Mouse (Mus musculus): ENCODE measurements around the gene Dip2a. TPM values are rescaled to one million over a fixed set of nuclear protein-coding genes. Genes with fewer than 3 reads are reported as not detected.

Gene Dip2a
- polyA plus RNA-seq, 1 experiment = 11.1 TPM

DNA sequence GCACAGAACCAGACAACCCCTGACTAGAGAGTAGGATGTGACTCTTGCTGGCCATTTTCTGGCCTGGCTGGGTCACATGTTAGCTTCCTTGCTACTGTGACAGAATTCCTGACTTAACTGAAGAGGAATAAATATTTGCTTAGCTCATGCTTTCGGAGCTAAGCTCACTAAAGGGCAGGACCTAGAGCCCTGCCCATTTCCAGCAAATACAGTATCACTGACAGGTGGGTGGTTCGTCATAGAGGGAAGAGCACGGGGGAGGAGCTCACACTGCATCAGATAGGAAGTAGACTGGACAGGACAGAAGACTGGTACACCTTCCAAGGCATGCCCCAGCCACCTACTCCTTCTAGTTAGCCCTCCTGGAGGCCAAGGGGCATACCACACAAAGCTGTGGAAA is 83.6 kb downstream of the Dip2a start:
- H3K36me3 ChIP-seq (ENCODE audit: control insufficient read depth, insufficient read depth) = no peaks in the 10 kb centered on the region
- no peak overlapping the region for H3ac ChIP-seq (ENCODE audit: control insufficient read depth, insufficient read length)
- H3K27me3 ChIP-seq (ENCODE audit: control insufficient read depth, insufficient read depth, insufficient read length) = no peaks in the 10 kb centered on the region
- H3K4me2 ChIP-seq (ENCODE audit: low read depth) = no peak overlapping the region
- no peak overlapping the region for H3K4me3 ChIP-seq
- TF ChIP-seq POLR2AphosphoS2 (IDR thresholded peaks at IDR 0.05; ENCODE audit: insufficient read length, low read depth) (no peak), TCF3 (IDR thresholded peaks at IDR 0.05; ENCODE audit: insufficient read length, low read depth) (no peak), MYOG (IDR thresholded peaks at IDR 0.05; ENCODE audit: control insufficient read depth in 1 of 3, insufficient read depth in 1 of 3, insufficient read length in 2 of 3, low read depth in 2 of 3) (no peak), TCF12 (IDR thresholded peaks at IDR 0.05; ENCODE audit: insufficient read depth, poor library complexity, severe bottlenecking) (no peak), POLR2A (IDR thresholded peaks at IDR 0.05; ENCODE audit: insufficient read length, low read depth) (no peak), MYOD1 (IDR thresholded peaks at IDR 0.05; ENCODE audit: control insufficient read depth in 1 of 3, insufficient read length in 2 of 3, low read depth in 2 of 3) (no peak), CEBPB (IDR thresholded peaks at IDR 0.05; ENCODE audit: insufficient read depth, poor library complexity, severe bottlenecking) (no peak), REST (IDR thresholded peaks at IDR 0.05; ENCODE audit: insufficient read depth, insufficient read length) (no peak), USF1 (IDR thresholded peaks at IDR 0.05; ENCODE audit: low read depth) (no peak), SRF (IDR thresholded peaks at IDR 0.05; ENCODE audit: control insufficient read depth, insufficient read length, low read depth) (no peak), MAX (IDR thresholded peaks at IDR 0.05; ENCODE audit: low read depth) (no peak), E2F4 (IDR thresholded peaks at IDR 0.05; ENCODE audit: insufficient read depth) (no peak)
- no peaks in the 10 kb centered on the region for H3K79me2 ChIP-seq (ENCODE audit: control insufficient read depth, insufficient read depth)

DNA sequence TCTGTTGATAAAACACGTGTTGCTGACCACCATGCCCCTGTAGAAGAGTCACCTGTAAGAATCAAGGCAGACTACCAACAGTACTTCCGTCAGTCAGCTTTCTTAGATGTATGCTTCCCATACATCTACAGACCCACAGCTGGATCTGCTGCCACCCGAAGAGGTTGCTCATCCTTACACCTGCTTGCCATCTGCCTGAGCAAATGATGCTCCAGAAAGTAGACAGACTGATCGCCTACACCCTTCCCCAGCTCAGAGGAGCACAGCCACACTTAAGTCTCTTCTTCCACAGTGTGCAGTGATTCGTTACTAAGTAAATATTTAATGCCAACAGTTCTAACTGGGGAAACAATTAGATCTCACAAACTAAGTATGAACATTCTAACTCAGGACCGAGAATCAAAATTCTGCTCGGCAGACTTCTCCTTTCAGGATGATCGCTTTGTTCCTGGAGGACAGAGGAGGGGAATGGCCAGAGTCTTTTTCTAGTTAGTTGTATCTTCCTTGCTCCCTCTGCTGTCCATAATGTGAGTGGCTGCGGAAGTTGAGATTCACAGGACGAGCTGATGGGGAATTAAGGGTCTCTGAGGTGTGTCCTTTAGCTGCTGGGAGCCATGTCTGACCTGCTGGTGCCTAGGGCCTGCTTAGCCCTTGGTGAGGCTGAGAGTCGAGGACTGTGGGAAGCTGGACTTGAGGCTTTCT is 84.6 kb downstream of the Dip2a start:
- Histone ChIP-seq H3K79me2 (ENCODE audit: control insufficient read depth, insufficient read depth) (no peaks in the 10 kb centered on the region), H3K36me3 (ENCODE audit: control insufficient read depth, insufficient read depth) (no peaks in the 10 kb centered on the region), H3ac (ENCODE audit: control insufficient read depth, insufficient read length) (no peak overlapping the region), H3K4me2 (ENCODE audit: low read depth) (no peak overlapping the region), H3K27me3 (ENCODE audit: control insufficient read depth, insufficient read depth, insufficient read length) (no peaks in the 10 kb centered on the region), H3K4me3 (no peak overlapping the region)
- TF ChIP-seq MYOD1 (IDR thresholded peaks at IDR 0.05; ENCODE audit: control insufficient read depth in 1 of 3, insufficient read length in 2 of 3, low read depth in 2 of 3) (no peak), TCF3 (IDR thresholded peaks at IDR 0.05; ENCODE audit: insufficient read length, low read depth) (no peak), TCF12 (IDR thresholded peaks at IDR 0.05; ENCODE audit: insufficient read depth, poor library complexity, severe bottlenecking) (no peak), E2F4 (IDR thresholded peaks at IDR 0.05; ENCODE audit: insufficient read depth) (no peak), MYOG (IDR thresholded peaks at IDR 0.05; ENCODE audit: control insufficient read depth in 1 of 3, insufficient read depth in 1 of 3, insufficient read length in 2 of 3, low read depth in 2 of 3) (no peak), REST (IDR thresholded peaks at IDR 0.05; ENCODE audit: insufficient read depth, insufficient read length) (no peak), MAX (IDR thresholded peaks at IDR 0.05; ENCODE audit: low read depth) (no peak), POLR2AphosphoS2 (IDR thresholded peaks at IDR 0.05; ENCODE audit: insufficient read length, low read depth) (no peak), POLR2A (IDR thresholded peaks at IDR 0.05; ENCODE audit: insufficient read length, low read depth) (no peak), CEBPB (IDR thresholded peaks at IDR 0.05; ENCODE audit: insufficient read depth, poor library complexity, severe bottlenecking) (no peak), SRF (IDR thresholded peaks at IDR 0.05; ENCODE audit: control insufficient read depth, insufficient read length, low read depth) (no peak), USF1 (IDR thresholded peaks at IDR 0.05; ENCODE audit: low read depth) (no peak)

- H3K4me2 ChIP-seq (ENCODE audit: low read depth) = no peak overlapping the region
- no peak overlapping the region for H3ac ChIP-seq (ENCODE audit: control insufficient read depth, insufficient read length)
- no peak for TF ChIP-seq POLR2AphosphoS2 (IDR thresholded peaks at IDR 0.05; ENCODE audit: insufficient read length, low read depth)
- TF ChIP-seq CEBPB (IDR thresholded peaks at IDR 0.05; ENCODE audit: insufficient read depth, poor library complexity, severe bottlenecking) = no peak
- TF ChIP-seq MAX (IDR thresholded peaks at IDR 0.05; ENCODE audit: low read depth) = no peak
- TF ChIP-seq SRF (IDR thresholded peaks at IDR 0.05; ENCODE audit: control insufficient read depth, insufficient read length, low read depth) = no peak
- no peak for TF ChIP-seq MYOG (IDR thresholded peaks at IDR 0.05; ENCODE audit: control insufficient read depth in 1 of 3, insufficient read depth in 1 of 3, insufficient read length in 2 of 3, low read depth in 2 of 3)
- no peak for TF ChIP-seq USF1 (IDR thresholded peaks at IDR 0.05; ENCODE audit: low read depth)
- TF ChIP-seq MYOD1 (IDR thresholded peaks at IDR 0.05; ENCODE audit: control insufficient read depth in 1 of 3, insufficient read length in 2 of 3, low read depth in 2 of 3) = no peak
- TF ChIP-seq POLR2A (IDR thresholded peaks at IDR 0.05; ENCODE audit: insufficient read length, low read depth) = no peak
- no peak for TF ChIP-seq TCF12 (IDR thresholded peaks at IDR 0.05; ENCODE audit: insufficient read depth, poor library complexity, severe bottlenecking)
- no peak for TF ChIP-seq TCF3 (IDR thresholded peaks at IDR 0.05; ENCODE audit: insufficient read length, low read depth)
- no peak for TF ChIP-seq REST (IDR thresholded peaks at IDR 0.05; ENCODE audit: insufficient read depth, insufficient read length)
- no peak for TF ChIP-seq E2F4 (IDR thresholded peaks at IDR 0.05; ENCODE audit: insufficient read depth)
- H3K27me3 ChIP-seq (ENCODE audit: control insufficient read depth, insufficient read depth, insufficient read length) = no peaks in the 10 kb centered on the region
- H3K4me3 ChIP-seq = no peak overlapping the region
- H3K36me3 ChIP-seq (ENCODE audit: control insufficient read depth, insufficient read depth) = no peaks in the 10 kb centered on the region
- H3K79me2 ChIP-seq (ENCODE audit: control insufficient read depth, insufficient read depth) = no peaks in the 10 kb centered on the region
These were observed 85.4 kb downstream of the Dip2a start for GRCm38 (mm10) chr10:76259566-76260232.

DNA sequence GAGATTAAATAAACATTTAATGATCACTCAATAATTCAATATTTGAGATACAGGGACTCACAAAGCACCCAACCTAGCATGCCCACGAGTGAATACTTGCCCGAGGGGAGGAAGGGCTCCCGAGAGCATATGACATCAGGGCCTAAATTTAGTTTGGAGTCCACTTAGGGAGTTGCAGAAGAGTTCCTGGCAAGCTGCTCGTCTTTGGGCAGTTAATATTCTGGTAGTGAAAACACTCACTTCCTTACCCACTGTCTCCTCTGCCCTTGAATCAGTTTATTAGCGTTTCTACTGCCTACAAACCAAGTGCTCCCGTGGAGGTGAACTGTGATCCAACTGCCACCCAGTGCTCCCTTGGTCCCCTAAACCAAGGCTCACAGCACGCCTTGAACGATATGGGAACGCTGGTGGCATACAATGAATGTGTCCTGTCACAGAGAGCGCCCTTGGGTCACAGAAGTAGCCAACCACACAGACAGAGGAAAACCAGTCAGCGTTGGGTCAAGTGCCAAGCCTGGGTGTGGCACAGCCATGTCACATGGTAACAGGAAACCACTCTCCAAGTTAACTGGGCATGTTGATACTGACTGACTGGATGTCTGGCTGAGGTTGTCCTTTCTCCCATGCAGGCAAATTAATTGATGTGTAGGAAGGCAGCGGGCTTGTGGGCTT is 87.2 kb downstream of the Dip2a start:
- Histone ChIP-seq H3K4me3 (no peak overlapping the region), H3K36me3 (ENCODE audit: control insufficient read depth, insufficient read depth) (no peaks in the 10 kb centered on the region), H3K79me2 (ENCODE audit: control insufficient read depth, insufficient read depth) (no peaks in the 10 kb centered on the region), H3ac (ENCODE audit: control insufficient read depth, insufficient read length) (no peak overlapping the region), H3K27me3 (ENCODE audit: control insufficient read depth, insufficient read depth, insufficient read length) (no peaks in the 10 kb centered on the region), H3K4me2 (ENCODE audit: low read depth) (peak overlapping the region; percentile 79)
- peak; percentile 12 for TF ChIP-seq POLR2AphosphoS2 (IDR thresholded peaks at IDR 0.05; ENCODE audit: insufficient read length, low read depth)
- TF ChIP-seq TCF3 (IDR thresholded peaks at IDR 0.05; ENCODE audit: insufficient read length, low read depth) = no peak
- peak; percentile 32 for TF ChIP-seq POLR2A (IDR thresholded peaks at IDR 0.05; ENCODE audit: insufficient read length, low read depth)
- no peak for TF ChIP-seq TCF12 (IDR thresholded peaks at IDR 0.05; ENCODE audit: insufficient read depth, poor library complexity, severe bottlenecking)
- no peak for TF ChIP-seq CEBPB (IDR thresholded peaks at IDR 0.05; ENCODE audit: insufficient read depth, poor library complexity, severe bottlenecking)
- TF ChIP-seq MAX (IDR thresholded peaks at IDR 0.05; ENCODE audit: low read depth) = no peak
- no peak for TF ChIP-seq E2F4 (IDR thresholded peaks at IDR 0.05; ENCODE audit: insufficient read depth)
- peak; percentile 62 for TF ChIP-seq USF1 (IDR thresholded peaks at IDR 0.05; ENCODE audit: low read depth)
- no peak for TF ChIP-seq MYOD1 (IDR thresholded peaks at IDR 0.05; ENCODE audit: control insufficient read depth in 1 of 3, insufficient read length in 2 of 3, low read depth in 2 of 3)
- TF ChIP-seq SRF (IDR thresholded peaks at IDR 0.05; ENCODE audit: control insufficient read depth, insufficient read length, low read depth) = no peak
- peak in 1 of 3 experiments; percentile 6 for TF ChIP-seq MYOG (IDR thresholded peaks at IDR 0.05; ENCODE audit: control insufficient read depth in 1 of 3, insufficient read depth in 1 of 3, insufficient read length in 2 of 3, low read depth in 2 of 3)
- TF ChIP-seq REST (IDR thresholded peaks at IDR 0.05; ENCODE audit: insufficient read depth, insufficient read length) = no peak
